Mouse (Mus musculus): ENCODE data around the gene Tubb2b.

The Tubb2b gene

GRCm38 (mm10) chr13:34130226-34130731, at the start of gene Tubb2b:
Gene Tubb2b, minus strand, starts transcription at chr13:34130466.
- DNase-seq (ENCODE audit: low spot score in 2 of 2), result no peak

GRCm38 (mm10) chr13:34174025-34174424, 43.8 kb upstream of the Tubb2b start:
- no peak for DNase-seq (ENCODE audit: low spot score in 2 of 2)

GRCm38 (mm10) chr13:34163304-34163975, 33.2 kb upstream of the Tubb2b start:
- DNase-seq (ENCODE audit: low spot score in 2 of 2), result no peak

GRCm38 (mm10) chr13:34162491-34163303, 32.4 kb upstream of the Tubb2b start, which contains the start of gene Psmg4:
Gene Psmg4, plus strand, starts transcription at chr13:34162964.
- DNase-seq (ENCODE audit: low spot score in 2 of 2), result peak; percentile 90 to 92

- no peak for DNase-seq (ENCODE audit: low spot score in 2 of 2)
Measured at GRCm38 (mm10) chr13:34159926-34160325, 29.7 kb upstream of the Tubb2b start.

GRCm38 (mm10) chr13:34157596-34158157, 27.4 kb upstream of the Tubb2b start:
- DNase-seq (ENCODE audit: low spot score in 2 of 2), result no peak

- no peak for DNase-seq (ENCODE audit: low spot score in 2 of 2)
Measured at GRCm38 (mm10) chr13:34156840-34157185, 26.5 kb upstream of the Tubb2b start.

- no peak for DNase-seq (ENCODE audit: low spot score in 2 of 2)
Measured at GRCm38 (mm10) chr13:34156133-34156839, 26.0 kb upstream of the Tubb2b start.

GRCm38 (mm10) chr13:34154931-34155272, 24.6 kb upstream of the Tubb2b start:
- DNase-seq (ENCODE audit: low spot score in 2 of 2), result peak in 1 of 2 experiments; percentile 55

GRCm38 (mm10) chr13:34154217-34154930, 24.1 kb upstream of the Tubb2b start:
- DNase-seq (ENCODE audit: low spot score in 2 of 2), result peak in 1 of 2 experiments; percentile 49

- no peak for DNase-seq (ENCODE audit: low spot score in 2 of 2)
Measured at GRCm38 (mm10) chr13:34153254-34154011, 23.2 kb upstream of the Tubb2b start.

- no peak for DNase-seq (ENCODE audit: low spot score in 2 of 2)
Measured at GRCm38 (mm10) chr13:34152695-34153094, 22.4 kb upstream of the Tubb2b start.

- DNase-seq (ENCODE audit: low spot score in 2 of 2), result no peak
Measured at GRCm38 (mm10) chr13:34151425-34151824, 21.2 kb upstream of the Tubb2b start.

GRCm38 (mm10) chr13:34150271-34151027, 20.2 kb upstream of the Tubb2b start:
- no peak for DNase-seq (ENCODE audit: low spot score in 2 of 2)

GRCm38 (mm10) chr13:34149463-34150176, 19.4 kb upstream of the Tubb2b start:
- DNase-seq (ENCODE audit: low spot score in 2 of 2), result no peak

GRCm38 (mm10) chr13:34148767-34149392, 18.6 kb upstream of the Tubb2b start:
- DNase-seq (ENCODE audit: low spot score in 2 of 2), result no peak

- DNase-seq (ENCODE audit: low spot score in 2 of 2), result no peak
Measured at GRCm38 (mm10) chr13:34148181-34148580, 17.9 kb upstream of the Tubb2b start.

- no peak for DNase-seq (ENCODE audit: low spot score in 2 of 2)
Measured at GRCm38 (mm10) chr13:34146916-34147315, 16.6 kb upstream of the Tubb2b start.

- no peak for DNase-seq (ENCODE audit: low spot score in 2 of 2)
Measured at GRCm38 (mm10) chr13:34143389-34143788, 13.1 kb upstream of the Tubb2b start.

Measured in spleen, postnatal 14 days (tissue).